Mouse (Mus musculus) neural tube, embryonic 11.5 days (tissue): Measurements from ENCODE around the gene Nf1. TPM values are rescaled to one million over a fixed set of nuclear protein-coding genes. Genes with fewer than 3 reads are reported as not detected.

Experiments used
- ATAC-seq: fragments of 200-750 bp; cut with Nextera tagmentation; 2 replicates; pipeline ENCODE4 v1.8.0; 2017; ENCODE audit warnings: moderate number of reproducible peaks, mild to moderate bottlenecking, moderate TSS enrichment, moderate library complexity; ENCODE audit not compliant: insufficient read depth, low FRiP score, low TSS enrichment
- DNase-seq: peaks from one replicate; pipeline ENCODE4 v3.0.0-alpha.2; 2015; ENCODE audit warnings: low spot score
- H3K27ac ChIP-seq: fragments of 300-500 bp; sonication (generic); 2 replicates; pipeline ENCODE4 v1.5.1; 2014; ENCODE audit warnings: low read depth, mild to moderate bottlenecking, low read length
- H3K27me3 ChIP-seq: fragments of 300-500 bp; sonication (generic); 2 replicates; pipeline ENCODE4 v1.6.1; 2014; ENCODE audit warnings: mild to moderate bottlenecking, low read length, mixed read lengths; ENCODE audit not compliant: control insufficient read depth, insufficient read depth
- H3K36me3 ChIP-seq: fragments of 300-500 bp; sonication (generic); 2 replicates; pipeline ENCODE4 v1.6.1; 2014; ENCODE audit warnings: mild to moderate bottlenecking, low read length, moderate library complexity, mixed read lengths; ENCODE audit not compliant: control insufficient read depth, insufficient read depth
- H3K4me1 ChIP-seq: fragments of 300-500 bp; sonication (generic); 2 replicates; pipeline ENCODE4 v1.6.1; 2014; ENCODE audit warnings: low read length, mixed read lengths; ENCODE audit not compliant: control insufficient read depth, insufficient read depth
- H3K4me2 ChIP-seq: fragments of 300-500 bp; sonication (generic); 2 replicates; pipeline ENCODE4 v1.6.1; 2014; ENCODE audit warnings: low read depth, mild to moderate bottlenecking, moderate library complexity
- H3K4me3 ChIP-seq: fragments of 300-500 bp; sonication (generic); 2 replicates; pipeline ENCODE4 v1.5.1; 2014; ENCODE audit warnings: low read depth, low read length
- H3K9ac ChIP-seq: fragments of 300-500 bp; sonication (generic); 2 replicates; pipeline ENCODE4 v1.6.1; 2014; ENCODE audit warnings: mild to moderate bottlenecking, low read length
- H3K9me3 ChIP-seq: fragments of 300-500 bp; sonication (generic); 2 replicates; pipeline ENCODE4 v1.6.1; 2016; ENCODE audit warnings: low read length; ENCODE audit not compliant: control insufficient read depth
- WGBS: fragments of 180-500 bp; shearing (Covaris S2); extraction: QIAGEN DNeasy Blood & Tissue Kit; methylation state at CpG from one replicate; pipeline ENCODE4 v1.1.7; 2014; 5-methylcytosine and 5-hydroxymethylcytosine counted together
- polyA plus RNA-seq: library from polyadenylated mRNA; unstranded; fragments of >200 nt; fragmentation: Nextera tagmentation; extraction: Ambion mirVana; gene quantifications from 2 replicates; pipeline ENCODE4 v1.2.1, GENCODE M21; 2014

Nf1 gene
- polyA plus RNA-seq, 1 experiment from 2014 or later, result 10.3 TPM

- Histone ChIP-seq H3K4me3 (no peak overlapping the region), H3K9ac (no peak overlapping the region), H3K27me3 (no peaks in the 10 kb centered on the region), H3K4me1 (no peaks in the 10 kb centered on the region), H3K36me3 (no peaks in the 10 kb centered on the region), H3K27ac (no peak overlapping the region), H3K4me2 (no peak overlapping the region), H3K9me3 (no peaks in the 10 kb centered on the region)
- ATAC-seq (no peak), DNase-seq (no peak)
- WGBS, result 38% methylated on average over 6 of the region's 6 CpGs
Measured at GRCm38 (mm10) chr11:79630521-79630920, 291.0 kb downstream of the Nf1 start.

Other genes starting within 250 kb of the Nf1 start
- 4.8 and 5.7 TPM in 2 replicates for gene Ksr1, start 193.3 kb upstream of the Nf1 start, polyA plus RNA-seq
- gene Wsb1, start 85.0 kb upstream of the Nf1 start, polyA plus RNA-seq, result 448 and 486 TPM in 2 replicates
- not detected in 2 replicates for gene Gm9964, start 42.8 kb upstream of the Nf1 start, polyA plus RNA-seq
- gene Omg, start 164.4 kb downstream of the Nf1 start, polyA plus RNA-seq, result 0.45 and 0.56 TPM in 2 replicates
- gene Evi2b, start 184.1 kb downstream of the Nf1 start, polyA plus RNA-seq, result 1.1 and 1.5 TPM in 2 replicates
- gene Evi2, start 190.9 kb downstream of the Nf1 start, polyA plus RNA-seq, result 0.38 and 0.47 TPM in 2 replicates
- 2.5 and 2.6 TPM in 2 replicates for gene Evi2a, start 190.9 kb downstream of the Nf1 start, polyA plus RNA-seq